Mouse (Mus musculus): ENCODE measurements around the gene Zbtb7b. TPM values are rescaled to one million over a fixed set of nuclear protein-coding genes. Genes with fewer than 3 reads are reported as not detected.
"Not testable (repeated sequence)": the region's sequence is repeated elsewhere in the genome, so short reads cannot be mapped to it uniquely, and the experiment has no call there.

Gene Zbtb7b
- polyA plus RNA-seq (2012; ENCODE audit: insufficient read depth, insufficient read length, missing spikeins), result 66.0 and 75.2 TPM in 2 replicates

DNA sequence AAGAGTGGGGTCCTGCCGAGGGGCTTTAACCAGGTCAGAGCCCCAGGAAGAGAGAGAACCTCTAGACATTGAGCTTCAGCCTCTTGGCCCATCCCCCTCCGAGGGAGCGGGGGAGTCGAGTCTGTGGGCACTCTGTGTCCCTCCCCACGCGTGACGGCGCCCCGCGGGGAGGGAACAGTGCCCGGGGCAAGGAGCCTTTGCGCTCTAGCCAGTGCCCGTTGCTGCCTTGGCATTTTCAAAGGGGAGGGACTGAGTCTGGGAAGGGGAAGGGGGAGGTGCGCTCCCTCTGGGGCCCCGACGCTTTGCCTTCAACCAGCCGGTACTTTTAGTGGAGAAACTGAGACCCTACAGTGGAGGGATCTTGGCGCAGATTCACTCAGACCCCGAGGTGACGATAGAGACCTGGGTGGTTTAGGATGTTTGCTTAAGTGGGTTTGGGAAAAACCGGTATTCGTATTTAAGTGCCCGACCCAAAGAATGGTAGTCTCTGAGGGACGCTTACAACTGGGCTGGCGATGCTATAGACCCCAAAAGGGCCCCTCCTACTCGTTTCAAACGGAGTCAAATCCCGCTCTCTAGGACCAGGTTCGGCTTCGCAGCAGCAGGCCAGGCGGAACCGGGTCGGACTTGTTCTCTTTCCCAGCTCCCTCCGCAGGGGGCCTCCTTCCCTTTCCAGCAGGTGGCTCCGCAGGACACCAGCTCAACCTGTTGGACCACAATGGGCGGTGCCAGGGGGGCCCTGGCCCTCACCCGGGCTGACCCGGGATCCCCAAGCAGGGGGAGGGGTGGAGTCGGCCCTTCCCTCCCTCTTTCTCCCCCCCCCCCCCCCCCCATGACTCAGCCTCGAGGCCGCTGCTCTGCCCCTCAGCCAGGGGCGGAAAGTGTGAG, at the start of gene Zbtb7b:
TSS of gene Zbtb7b (minus strand) at position 771 of the 888 bp plus-strand sequence.
- TF ChIP-seq CTCF (IDR thresholded peaks at IDR 0.05; ENCODE audit: low read depth, low read length) (peak; percentile 12; the same call in 1 of the 2 replicates), POLR2A (IDR thresholded peaks at IDR 0.05; ENCODE audit: borderline replicate concordance, low read depth, low read length) (no peak)
- Histone ChIP-seq H3K4me1 (ENCODE audit: control insufficient read depth, insufficient read depth, low read length) (peaks cover 18% of the 10 kb centered on the region), H3K4me3 (ENCODE audit: insufficient read depth, low read length) (peak within 1 kb of the TSS; percentile 68), H3K27ac (ENCODE audit: insufficient read depth, low read depth, low read length) (peak within 1 kb of the TSS; percentile 91)

DNA sequence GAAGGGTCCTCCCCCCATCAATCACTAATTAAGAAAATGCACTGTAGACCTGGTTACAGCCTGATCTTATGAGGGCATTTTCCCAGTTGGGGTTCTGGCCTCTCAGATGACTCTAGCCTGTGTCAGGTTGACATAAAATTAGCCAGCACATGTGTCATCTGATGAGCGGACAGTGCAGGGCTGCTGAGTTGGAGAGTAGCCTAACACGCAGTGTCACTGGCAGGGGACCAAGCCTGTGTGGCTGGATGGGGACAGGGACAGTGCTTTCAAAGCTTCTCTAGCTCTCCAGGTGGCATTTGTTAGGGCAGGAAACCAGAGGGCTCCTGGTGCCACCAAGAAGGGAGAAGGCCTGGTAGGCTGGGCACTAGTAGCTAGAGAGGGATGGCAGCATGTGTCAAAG, 46.1 kb upstream of the Zbtb7b start:
- Histone ChIP-seq H3K4me3 (ENCODE audit: insufficient read depth, low read length) (no peak overlapping the region), H3K4me1 (ENCODE audit: control insufficient read depth, insufficient read depth, low read length) (peaks cover 25% of the 10 kb centered on the region), H3K27ac (ENCODE audit: insufficient read depth, low read depth, low read length) (no peak overlapping the region)
- TF ChIP-seq POLR2A (IDR thresholded peaks at IDR 0.05; ENCODE audit: borderline replicate concordance, low read depth, low read length), result no peak
- no peak for TF ChIP-seq CTCF (IDR thresholded peaks at IDR 0.05; ENCODE audit: low read depth, low read length)

DNA sequence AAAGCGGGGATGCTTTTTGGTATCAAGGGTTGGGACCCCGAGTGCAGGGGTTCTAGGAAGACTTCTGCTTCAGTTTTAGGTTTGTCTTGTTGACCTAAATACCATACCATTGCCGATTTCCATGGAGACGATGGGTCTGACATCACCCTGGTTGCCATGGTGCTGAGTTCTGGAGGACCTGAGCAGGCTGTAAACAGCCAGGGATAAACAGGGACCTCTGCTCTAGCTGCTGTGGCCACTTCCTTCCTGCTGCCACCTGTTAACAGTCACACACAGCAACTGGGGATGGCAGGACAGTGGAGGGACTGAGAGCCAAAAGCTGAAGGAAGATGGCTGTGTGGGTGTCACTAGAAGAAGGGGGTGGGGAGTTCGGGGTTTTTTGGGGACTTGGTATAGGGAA, 42.7 kb upstream of the Zbtb7b start:
- H3K4me3 ChIP-seq (ENCODE audit: insufficient read depth, low read length), result peak overlapping the region; percentile 54
- peak overlapping the region; percentile 58 for H3K27ac ChIP-seq (ENCODE audit: insufficient read depth, low read depth, low read length)
- TF ChIP-seq CTCF (IDR thresholded peaks at IDR 0.05; ENCODE audit: low read depth, low read length) (0 out of 2 replicates have a peak, but pooled peaks have one; percentile 18), POLR2A (IDR thresholded peaks at IDR 0.05; ENCODE audit: borderline replicate concordance, low read depth, low read length) (no peak)
- peaks cover 25% of the 10 kb centered on the region for H3K4me1 ChIP-seq (ENCODE audit: control insufficient read depth, insufficient read depth, low read length)

DNA sequence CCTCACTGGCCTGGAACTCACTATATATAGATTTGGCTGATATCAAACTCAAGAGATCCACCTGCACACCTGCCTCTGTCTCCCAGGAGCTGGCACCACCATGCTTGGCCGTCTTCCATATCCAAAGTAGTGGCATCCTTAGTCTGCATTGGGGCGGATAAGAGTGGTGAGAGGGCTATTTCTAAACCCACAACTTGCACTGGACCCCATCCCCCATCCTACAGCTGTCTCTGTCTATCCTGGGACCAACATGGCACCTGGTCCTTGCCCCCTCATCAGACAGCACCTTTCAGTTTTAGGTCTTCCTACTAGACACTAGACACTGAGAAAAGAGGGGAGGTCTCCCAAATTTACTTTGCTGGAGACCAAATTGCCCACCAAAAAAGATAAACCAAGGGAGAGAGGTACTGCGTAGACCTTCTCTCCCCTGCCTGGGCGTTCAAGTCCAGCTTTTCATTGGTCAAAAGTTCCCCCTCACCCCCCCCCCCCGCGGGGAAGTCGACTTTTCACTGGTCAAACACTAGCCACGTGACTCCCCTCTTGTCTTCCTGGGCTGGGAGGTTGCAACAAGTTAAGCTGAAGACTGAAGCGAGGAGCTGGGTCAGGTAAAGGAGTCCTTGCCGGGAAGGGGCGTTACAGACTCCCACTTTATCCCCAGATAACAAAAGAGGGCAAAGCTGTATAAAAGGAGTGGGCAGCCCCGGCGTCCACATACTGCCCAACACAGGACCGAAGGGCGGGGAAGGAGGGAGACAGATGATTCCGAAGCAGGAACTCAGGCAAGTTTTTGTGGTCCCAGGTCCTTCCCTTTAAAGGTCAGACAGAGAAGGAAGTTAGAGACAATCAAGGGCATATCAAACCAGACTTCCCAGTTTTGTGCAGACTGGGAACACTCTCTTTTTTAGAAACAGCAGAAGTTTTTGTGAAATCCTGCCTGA, 41.9 kb upstream of the Zbtb7b start, which contains the start of gene Pbxip1:
TSS of gene Pbxip1 (plus strand) at position 531 of the 938 bp plus-strand sequence.
- Histone ChIP-seq H3K27ac (ENCODE audit: insufficient read depth, low read depth, low read length) (peak within 1 kb of the TSS; percentile 58), H3K4me3 (ENCODE audit: insufficient read depth, low read length) (peak within 1 kb of the TSS; percentile 54), H3K4me1 (ENCODE audit: control insufficient read depth, insufficient read depth, low read length) (peaks cover 25% of the 10 kb centered on the region)
- no peak for TF ChIP-seq POLR2A (IDR thresholded peaks at IDR 0.05; ENCODE audit: borderline replicate concordance, low read depth, low read length)
- no peak for TF ChIP-seq CTCF (IDR thresholded peaks at IDR 0.05; ENCODE audit: low read depth, low read length)

DNA sequence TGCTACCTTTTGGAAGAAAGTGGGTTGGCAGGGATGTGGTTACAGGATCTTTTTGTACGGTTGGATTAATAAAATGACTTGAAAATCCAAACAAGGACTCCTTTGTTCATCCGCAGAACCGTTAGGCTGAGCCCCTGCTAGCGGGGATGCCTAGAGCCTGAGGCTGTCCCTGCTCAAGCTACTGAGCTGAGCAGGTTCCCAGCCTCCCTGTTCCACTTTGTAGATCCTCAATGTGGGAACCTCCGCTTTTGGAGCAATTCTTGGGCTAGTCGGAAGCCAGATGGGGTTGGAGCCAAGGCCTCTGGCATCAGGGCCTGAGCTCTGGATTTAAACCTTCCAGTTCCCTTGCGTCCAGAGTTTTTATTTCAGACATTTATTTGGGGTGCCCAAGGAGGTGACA, 40.5 kb upstream of the Zbtb7b start:
- TF ChIP-seq POLR2A (IDR thresholded peaks at IDR 0.05; ENCODE audit: borderline replicate concordance, low read depth, low read length) (no peak), CTCF (IDR thresholded peaks at IDR 0.05; ENCODE audit: low read depth, low read length) (no peak)

DNA sequence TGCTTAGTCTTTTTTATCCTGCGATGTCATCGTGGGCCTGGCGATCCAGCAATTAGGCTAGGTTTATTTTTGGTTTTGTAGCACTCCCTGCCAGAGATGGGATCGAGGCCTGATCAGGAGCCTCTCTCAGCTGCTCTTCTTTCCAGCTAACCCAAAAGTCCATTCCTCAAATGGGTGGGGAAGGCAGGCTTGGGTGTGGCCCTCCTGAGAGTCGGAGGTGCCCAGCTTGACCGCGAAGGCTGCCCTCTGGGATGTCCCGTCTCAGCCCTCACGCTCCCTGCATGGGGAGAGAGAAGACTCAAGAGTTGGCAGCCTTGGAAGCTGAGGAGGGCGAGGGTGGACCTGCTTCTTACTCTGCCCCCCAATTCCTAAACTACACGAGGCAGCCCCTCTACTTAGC, 40.0 kb upstream of the Zbtb7b start:
- H3K27ac ChIP-seq (ENCODE audit: insufficient read depth, low read depth, low read length), result no peak overlapping the region
- H3K4me3 ChIP-seq (ENCODE audit: insufficient read depth, low read length), result no peak overlapping the region
- peaks cover 31% of the 10 kb centered on the region for H3K4me1 ChIP-seq (ENCODE audit: control insufficient read depth, insufficient read depth, low read length)
- TF ChIP-seq POLR2A (IDR thresholded peaks at IDR 0.05; ENCODE audit: borderline replicate concordance, low read depth, low read length), result no peak
- no peak for TF ChIP-seq CTCF (IDR thresholded peaks at IDR 0.05; ENCODE audit: low read depth, low read length)

More for the DNA sequence above, 40.5 kb upstream of the Zbtb7b start:
- Histone ChIP-seq H3K27ac (ENCODE audit: insufficient read depth, low read depth, low read length) (no peak overlapping the region), H3K4me3 (ENCODE audit: insufficient read depth, low read length) (no peak overlapping the region), H3K4me1 (ENCODE audit: control insufficient read depth, insufficient read depth, low read length) (peaks cover 31% of the 10 kb centered on the region)

DNA sequence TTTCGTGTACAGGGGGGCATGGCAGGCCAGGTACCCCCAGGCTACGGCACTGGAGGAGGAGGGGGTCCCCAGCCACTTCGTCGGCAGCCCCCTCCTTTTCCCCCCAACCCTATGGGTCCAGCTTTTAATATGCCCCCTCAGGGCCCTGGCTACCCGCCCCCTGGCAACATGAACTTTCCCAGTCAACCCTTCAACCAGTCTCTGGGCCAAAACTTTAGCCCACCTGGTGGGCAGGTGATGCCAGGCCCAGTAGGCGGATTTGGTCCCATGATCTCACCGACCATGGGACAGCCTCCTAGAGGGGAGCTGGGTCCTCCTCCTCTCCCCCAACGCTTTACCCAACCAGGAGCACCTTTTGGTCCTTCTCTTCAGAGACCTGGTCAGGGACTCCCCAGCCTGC, 38.0 kb upstream of the Zbtb7b start:
- Histone ChIP-seq H3K4me3 (ENCODE audit: insufficient read depth, low read length) (no peak overlapping the region), H3K27ac (ENCODE audit: insufficient read depth, low read depth, low read length) (no peak overlapping the region), H3K4me1 (ENCODE audit: control insufficient read depth, insufficient read depth, low read length) (peaks cover 17% of the 10 kb centered on the region)
- TF ChIP-seq CTCF (IDR thresholded peaks at IDR 0.05; ENCODE audit: low read depth, low read length), result no peak
- no peak for TF ChIP-seq POLR2A (IDR thresholded peaks at IDR 0.05; ENCODE audit: borderline replicate concordance, low read depth, low read length)

DNA sequence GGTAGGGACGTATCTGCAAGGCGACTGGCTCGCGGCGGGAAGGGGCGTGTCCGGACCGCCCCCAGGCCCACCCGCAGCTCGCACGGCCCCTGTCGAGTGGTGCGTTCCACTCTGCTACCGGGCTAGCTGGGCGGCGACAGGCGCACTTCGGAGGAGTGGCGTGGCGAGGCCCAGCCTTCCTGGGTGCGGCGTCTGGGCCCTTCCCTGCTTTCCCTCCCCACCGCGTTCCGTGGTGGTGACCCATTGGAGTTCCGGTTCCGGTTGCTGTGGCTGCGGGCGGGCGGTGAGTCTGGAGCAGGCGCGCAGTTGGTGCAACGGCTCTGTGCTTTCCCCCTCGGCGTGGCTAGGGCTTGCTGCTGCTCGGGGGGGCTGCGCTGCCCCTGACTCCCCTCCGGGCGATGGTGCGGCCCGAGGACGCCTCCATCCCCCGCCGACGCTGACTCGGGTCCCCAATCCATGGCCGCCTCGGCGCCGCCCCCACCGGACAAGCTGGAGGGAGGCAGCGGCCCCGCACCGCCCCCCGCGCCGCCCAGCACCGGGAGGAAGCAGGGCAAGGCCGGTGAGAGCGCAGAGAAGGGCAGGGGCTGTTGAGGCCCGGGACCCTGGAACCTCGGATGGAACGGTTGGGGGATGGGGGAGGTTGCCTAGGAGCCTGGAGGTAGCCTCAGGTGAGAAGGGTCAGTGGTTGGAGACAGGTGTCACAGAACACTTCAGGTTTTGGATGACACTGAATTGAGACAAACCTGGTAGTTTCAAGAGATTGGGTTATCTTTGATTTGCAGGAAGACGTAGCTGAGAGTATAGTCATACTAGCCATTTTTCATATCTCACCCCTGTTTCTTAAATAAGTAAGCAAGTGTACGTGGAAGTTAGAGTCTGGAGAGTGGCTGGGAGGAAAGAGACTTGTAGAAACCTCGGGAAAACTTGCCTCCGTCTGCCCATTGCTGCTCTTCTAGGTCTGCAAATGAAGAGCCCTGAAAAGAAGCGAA, 35.9 kb upstream of the Zbtb7b start, which contains the start of gene Pygo2:
TSS of gene Pygo2 (plus strand) at position 44 of the 989 bp plus-strand sequence.
- TF ChIP-seq CTCF (IDR thresholded peaks at IDR 0.05; ENCODE audit: low read depth, low read length) (no peak), POLR2A (IDR thresholded peaks at IDR 0.05; ENCODE audit: borderline replicate concordance, low read depth, low read length) (no peak)
- H3K4me1 ChIP-seq (ENCODE audit: control insufficient read depth, insufficient read depth, low read length), result peaks cover 6% of the 10 kb centered on the region
- H3K27ac ChIP-seq (ENCODE audit: insufficient read depth, low read depth, low read length), result peak within 1 kb of the TSS; percentile 69
- H3K4me3 ChIP-seq (ENCODE audit: insufficient read depth, low read length), result peak within 1 kb of the TSS; percentile 84

DNA sequence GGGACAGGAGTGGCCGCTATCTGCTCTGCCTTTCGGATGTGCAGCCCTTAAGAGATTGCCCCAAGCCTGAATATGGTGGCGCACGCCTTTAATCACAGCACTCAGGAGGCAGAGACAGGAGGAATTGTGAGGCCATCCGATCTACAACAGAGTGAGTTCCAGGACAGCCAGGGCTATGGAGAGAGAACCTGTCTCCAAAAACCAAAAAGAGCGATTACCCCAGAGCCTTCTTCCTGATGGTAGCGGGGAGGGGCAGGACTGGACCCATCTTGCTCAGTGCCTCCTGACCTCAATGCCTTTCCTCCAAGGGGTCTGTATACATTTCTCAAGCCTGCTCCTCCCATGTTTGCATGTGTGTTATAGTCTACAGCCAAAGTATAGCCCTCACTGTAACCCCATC, 34.4 kb upstream of the Zbtb7b start:
- not testable (repeated sequence) for H3K27ac ChIP-seq (ENCODE audit: insufficient read depth, low read depth, low read length); H3K4me1 ChIP-seq (ENCODE audit: control insufficient read depth, insufficient read depth, low read length); H3K4me3 ChIP-seq (ENCODE audit: insufficient read depth, low read length)

Measured in bone marrow macrophage, adult 2 months (primary cell).